Mouse (Mus musculus): Measurements from ENCODE around the gene Nyap1.
A peak's percentile ranks its signal among the peaks of the same experiment; 100 is the strongest.

The Nyap1 gene

DNA sequence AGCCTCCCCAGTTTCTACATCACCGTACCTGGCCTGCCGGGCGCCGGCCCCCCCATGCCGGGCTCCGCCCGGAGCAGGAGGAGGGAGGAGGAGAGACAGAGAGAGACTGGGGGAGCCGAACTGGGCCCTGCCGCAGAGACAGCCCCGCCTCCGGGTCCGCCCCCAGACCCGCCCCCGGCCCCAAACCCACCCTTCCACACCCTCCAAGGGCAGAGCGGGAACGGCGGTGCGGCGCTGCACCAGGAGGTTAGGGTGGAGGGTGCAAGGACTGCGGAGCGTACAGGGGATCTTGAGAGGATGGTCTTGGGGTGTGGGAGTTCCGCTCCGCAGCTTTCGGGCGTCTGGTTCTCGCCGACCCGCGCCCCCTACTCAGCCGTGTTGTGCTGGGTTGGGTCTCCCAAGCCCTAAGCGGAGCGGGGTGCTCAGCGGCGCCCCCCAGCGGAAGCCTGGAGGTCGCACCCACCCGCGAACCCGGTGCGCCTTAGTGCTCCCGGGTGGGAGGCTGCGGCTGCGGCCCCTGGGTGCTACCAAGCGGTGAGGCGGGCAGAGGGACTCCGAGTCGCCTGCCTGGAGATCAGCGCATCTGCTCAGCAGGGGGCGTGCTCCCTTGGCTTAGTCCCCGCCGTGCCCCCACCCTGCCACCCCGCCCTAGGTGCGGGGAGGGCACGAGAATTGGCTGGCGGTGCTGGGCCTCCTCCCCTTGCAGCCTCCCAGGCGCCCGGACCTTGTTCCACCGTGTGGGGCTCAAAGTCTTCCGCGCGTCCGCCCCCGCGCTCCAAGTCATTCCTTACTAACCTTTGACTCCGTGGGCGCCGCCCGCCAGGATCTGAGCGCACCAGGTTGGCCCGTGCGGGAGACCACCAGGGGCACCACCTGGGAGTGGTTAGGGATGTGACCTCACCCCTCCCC is at the start of gene Nyap1:
Nyap1 (minus strand) TSS at position 585 of the 909 bp plus-strand sequence.
- peak; percentile 87 for DNase-seq

DNA sequence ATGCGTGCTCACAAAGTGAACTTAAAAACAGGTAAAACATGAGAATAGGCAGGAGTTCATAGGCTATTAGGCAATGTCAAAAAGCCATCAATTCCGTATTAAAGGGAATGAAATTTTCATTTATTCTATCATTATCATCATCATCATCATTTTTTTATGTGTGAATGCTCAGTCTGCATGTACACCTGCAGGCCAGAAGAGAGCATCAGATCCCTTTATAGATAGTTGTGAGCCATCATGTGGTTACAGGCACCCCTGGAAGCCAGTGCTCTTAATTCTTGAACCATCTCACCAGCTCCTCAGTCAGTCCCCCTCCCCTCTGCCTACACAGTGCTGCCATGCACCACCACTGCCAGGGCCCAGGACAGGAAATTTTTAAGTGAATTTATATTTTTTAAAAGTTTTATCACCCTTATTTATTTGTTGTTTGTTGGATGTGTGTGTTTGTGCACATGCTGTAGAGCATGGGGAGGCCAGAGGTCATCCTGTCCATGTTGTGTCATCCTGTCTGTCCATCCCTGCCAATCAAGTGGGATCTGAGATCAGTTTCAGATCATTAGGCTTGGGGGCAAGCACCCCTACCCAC is 47.6 kb upstream of the Nyap1 start:
- DNase-seq: peak; percentile 59

DNA sequence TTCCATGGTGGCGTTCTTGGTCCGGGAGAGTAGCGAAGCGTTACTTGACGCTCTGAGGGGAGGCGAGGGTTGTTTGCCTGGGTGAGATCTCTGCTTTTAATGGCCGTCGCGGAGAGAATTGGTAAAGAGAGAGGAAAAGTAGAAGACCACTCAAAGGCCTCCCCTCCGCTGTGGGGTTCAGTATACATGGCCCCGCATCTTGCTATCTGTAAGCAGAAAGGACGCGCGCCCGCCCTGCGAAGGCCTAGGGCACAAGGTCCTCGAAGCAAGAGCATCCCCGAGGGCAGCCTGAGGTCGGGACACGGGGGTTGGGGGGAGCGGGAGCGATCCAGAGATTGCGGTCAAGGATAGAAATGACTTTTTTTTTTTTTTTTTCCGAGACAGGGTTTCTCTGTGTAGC is 46.8 kb upstream of the Nyap1 start:
- DNase-seq: peak; percentile 80

DNA sequence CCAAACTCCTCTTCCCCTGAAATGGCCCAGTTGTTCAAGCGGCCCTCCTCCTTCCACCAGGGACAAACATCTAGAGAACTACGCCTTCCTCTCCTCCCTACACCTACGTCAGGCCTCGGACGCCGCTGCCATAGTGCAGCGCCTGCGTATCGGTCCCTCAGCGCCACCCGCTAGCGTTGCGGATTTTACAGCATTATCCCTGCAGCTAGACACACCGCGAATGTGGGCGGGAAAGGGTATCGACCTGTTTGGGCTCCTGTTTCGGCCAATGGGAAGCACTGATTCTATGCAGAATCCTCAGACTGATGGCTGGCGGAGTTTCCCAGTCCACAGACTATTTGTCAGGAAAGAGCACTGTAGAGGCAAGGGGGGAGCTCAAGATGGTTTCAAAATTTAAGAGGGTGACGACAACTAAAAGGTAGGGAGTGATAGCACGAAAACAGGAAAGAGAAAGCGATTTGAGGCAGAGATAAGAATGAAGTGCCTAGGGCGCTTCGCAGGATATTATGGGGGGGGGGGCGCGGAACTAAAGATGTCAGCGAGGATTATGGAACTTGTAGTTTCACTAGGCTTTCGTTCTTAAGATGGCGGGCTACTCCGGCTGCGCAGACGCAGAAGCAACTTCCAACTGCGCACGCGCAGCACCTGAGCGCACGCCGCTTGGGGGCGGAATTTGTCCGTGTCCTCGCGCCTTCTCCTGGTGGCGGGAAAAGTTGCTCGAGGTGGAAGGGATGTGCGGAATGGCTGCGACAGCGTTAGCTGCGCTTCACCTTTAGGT is 45.9 kb upstream of the Nyap1 start, which contains the start of the genes Mepce and Zcwpw1:
Mepce (minus strand) TSS at position 505 of the 778 bp plus-strand sequence.
Zcwpw1 (plus strand) TSS at position 648 of the 778 bp plus-strand sequence.
- DNase-seq: peak; percentile 96

DNA sequence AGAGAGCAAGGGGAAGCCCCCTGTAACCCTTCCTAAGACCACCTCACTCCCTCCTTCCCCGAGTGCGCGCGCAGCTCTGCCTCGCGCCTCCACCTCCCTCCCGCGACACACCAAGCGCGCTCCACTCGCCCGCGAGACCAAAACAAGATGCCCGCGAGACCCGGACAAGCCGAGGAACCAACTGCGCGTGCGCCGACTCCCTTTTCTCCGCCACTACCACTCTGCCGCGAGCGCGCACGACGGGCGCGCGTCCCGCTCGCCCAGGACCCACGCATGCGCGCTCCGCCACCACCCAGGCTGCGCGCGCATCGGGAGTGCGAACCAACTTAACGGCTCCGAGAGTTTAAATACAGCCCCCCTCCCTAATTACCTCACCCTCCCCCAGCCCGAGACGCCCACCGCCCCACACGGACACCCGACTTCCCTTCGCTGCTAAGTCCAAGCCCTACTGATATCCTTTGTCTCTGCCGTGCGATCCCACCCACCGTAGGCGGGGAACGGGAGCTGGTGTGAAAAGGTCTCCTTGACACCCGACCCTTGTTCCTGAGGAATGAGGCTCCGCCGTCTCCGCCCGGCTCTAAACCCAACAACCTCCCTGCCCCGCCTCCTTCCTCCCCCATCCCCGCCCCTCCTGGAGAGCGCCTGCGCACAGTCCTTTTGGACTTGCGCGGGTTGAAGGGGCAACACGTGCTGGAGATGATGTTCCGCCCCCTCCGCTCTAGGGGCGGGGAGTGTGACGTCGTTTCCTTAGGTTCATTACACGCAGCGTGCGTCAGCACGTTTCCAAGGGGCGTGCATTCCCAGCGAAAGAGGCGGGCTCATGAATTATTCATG is 44.9 kb upstream of the Nyap1 start:
- DNase-seq: peak; percentile 100

DNA sequence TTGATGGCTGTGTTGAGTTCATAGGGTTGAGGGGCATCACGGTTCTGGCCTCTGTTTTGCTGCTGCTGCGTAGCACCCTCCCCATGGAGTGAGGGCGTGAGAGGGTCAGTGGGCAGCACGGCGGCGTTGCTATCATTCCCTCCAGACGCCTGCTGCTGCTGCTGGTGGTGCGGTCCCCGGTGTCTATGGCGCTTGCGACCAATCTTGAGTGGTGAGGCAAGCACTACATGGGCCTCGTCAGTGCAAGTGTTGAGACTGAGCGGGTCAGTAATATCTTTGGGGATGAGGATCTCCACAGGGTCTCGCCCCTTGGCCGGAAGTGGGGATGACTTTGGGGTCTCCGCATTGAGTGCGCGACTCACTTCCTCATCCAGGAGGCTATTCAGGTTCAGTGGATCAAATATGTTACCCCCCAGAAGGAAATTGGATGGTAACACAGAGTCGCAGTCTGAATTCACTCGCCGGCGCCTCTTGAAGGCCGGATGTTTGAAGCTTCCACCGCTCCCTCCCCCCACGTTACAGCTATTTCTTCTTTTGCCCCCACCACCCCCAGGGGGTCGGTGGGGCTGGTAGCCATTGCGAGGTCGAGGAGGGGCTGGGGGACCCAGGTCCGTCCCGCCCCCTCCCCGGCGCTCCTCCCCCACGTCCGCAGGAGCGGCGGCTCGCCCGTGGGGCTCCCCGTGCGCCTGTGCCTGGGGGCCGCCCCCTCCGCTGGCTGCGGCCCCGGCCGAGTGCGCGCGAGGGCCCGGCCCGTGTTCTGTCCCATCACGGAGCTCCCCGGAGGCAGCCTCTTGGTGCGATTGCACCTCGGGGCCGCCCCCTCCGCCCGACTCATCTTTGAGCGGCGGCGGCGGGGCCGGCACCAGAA is 44.0 kb upstream of the Nyap1 start:
- DNase-seq: peak; percentile 82

DNA sequence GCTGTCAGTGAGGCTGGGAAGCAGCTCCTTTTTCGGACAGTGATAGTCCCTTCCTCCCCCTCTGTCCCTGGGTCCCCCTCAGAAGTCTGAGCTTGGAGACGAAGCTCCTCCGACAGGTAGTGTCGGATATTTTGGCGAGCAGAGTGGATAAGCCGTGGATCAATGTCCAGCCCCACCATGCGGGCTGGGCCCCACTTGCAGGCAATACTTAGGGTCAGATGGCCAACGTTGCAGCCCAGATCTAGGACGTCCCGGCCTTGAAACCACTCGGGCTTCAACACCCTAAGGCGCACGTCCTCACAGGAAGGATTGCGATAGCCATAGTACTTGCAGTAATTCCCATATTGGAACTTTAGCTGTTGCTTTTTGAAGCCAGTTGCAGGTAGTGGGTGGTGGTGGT is 43.1 kb upstream of the Nyap1 start:
- peak; percentile 67 for DNase-seq

DNA sequence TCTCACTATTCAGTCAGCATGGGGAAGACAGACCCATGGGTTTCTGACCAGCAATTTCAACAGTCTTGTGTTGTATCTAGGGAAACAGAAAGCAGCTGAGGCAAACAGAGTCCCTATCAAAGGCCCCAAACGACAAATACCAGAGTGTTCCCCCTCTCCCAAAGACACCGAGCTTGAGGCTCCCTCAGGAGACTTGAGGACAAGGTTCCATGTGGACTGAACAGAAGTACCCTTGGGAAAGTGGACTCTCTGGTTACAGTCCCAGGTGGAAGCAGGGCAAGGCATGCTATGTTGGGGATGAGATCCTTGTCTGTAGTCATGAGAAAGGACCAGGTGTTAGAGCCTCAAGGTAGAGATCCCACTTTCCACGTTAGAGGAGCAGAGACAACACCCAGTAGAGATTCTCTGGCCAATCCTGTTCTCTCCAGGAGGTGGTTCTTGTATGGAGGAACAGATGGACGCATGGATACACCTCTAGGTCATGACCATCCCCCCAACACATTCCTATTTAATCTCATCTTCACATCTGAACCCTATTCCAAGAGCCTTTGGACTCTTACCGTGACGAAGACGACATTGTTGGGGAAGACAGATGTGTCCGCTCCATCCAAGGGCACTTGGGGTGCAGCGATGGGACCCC is 42.6 kb upstream of the Nyap1 start:
- no peak for DNase-seq

DNA sequence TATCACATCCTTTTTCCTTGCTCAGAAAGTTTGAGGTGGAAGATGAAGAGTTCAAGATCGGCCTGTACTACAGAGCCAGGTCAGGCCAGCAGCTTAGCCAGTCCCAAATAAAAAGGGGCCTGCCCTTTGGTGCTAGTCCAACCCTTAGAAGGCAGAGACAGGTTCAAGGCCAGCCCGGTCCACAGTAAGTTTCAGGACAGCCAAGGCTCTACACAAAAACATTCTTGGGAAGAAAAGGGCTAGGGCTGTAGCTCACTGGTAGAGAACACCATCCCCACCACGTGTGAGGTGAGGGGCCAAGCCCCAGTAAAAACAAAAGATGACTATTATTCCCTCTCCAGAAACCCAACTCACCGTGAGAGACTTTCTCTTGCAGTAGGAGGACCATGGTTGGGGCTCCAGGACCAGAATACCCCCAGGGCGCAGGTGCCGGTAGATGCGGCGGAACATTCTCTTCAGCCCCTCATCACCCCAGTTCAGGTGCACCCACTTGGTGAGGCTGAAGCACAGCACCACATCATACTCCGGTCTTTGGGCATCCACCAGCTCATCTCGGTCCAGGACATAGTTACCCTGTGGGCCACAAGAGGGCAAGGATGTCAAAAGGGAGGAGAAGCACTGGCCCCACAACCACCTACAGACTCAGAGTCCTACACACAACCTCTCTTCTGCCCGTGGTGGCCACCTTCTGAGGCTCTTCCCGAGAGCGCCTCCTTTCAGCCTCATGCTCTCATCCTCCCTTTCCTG is 41.5 kb upstream of the Nyap1 start:
- DNase-seq: peak; percentile 51

DNA sequence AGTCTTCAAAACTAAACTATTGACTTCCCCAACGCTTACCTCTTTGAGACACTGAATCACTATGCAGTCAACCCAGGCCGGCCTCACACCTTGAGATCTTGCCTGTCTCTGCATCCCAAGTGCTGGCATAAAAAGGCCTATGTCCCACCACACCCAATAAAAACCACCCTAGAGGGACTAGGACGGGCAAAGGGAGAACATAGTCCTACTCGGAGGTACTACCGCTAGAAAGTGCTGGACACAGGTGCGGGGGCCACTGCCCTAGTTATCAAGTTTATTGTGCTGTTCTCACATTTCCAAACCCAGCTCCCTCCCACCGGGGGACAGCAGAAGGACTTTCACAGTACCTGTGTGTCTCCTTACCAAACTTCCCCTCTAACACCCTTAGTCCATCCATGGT is 40.3 kb upstream of the Nyap1 start:
- peak; percentile 43 for DNase-seq

DNA sequence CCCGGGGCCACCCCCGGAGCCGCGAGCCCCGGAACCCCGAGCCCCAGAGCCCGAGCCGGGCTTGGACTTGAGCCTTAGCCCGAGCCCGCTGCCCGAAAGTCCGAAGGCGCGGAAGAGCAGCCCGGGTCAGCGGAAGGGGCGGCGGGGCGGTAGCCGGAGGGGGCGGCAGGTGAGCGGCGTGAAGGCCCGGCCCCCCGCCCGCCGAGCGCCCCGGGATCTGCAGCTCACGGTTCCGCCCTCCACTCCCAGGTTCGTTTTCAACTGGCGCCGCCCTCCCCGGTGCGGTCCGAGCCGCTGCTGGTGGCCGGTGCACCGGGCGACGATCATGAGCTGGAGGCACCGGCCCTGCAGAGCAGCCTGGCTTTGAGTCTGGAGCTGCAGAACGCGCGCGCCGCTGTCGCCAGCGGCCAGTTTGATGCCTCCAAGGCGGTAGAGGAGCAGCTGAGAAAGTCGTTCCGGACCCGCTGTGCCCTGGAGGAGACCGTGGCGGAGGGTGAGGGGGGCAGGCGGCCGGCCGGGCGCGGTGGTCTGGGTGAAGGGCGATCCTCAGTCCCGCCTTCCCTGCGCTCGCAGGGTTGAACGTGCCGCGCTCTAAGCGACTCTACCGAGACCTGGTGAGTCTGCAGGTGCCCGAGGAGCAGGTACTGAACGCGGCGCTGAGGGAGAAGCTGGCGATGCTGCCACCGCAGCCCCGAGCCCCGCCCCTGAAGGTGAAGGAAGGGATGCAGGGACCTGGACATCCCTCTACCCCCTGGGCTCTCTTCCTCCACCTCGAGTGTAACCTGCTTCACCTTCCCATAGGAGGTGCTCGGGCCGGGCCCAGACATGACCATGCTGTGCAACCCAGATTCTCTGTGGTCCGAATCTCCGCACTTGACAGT is 37.9 kb upstream of the Nyap1 start:
- DNase-seq: peak; percentile 58

DNA sequence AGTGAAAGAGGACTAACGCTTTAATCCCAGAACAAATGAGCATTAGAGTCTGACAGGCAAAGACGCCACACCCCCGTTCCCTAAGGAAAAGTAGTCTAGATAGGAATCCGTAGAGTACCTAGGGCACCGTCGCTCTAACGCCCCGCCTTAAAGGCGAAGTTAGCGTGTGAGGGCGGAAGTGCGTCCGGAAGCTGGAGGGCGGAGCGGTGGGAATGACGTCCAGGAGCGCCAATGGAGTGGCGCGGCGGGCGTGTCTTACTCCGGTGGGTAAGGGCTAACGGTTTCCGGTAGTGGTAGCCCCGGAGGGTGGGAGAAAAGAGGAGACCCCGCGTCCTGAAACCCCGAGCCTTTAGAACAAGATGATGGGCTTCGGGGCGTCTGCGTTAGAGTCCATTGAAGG is 37.2 kb upstream of the Nyap1 start, which contains the start of gene Ppp1r35:
Ppp1r35 (plus strand) TSS at position 215 of the 400 bp plus-strand sequence.
- DNase-seq: peak; percentile 96

DNA sequence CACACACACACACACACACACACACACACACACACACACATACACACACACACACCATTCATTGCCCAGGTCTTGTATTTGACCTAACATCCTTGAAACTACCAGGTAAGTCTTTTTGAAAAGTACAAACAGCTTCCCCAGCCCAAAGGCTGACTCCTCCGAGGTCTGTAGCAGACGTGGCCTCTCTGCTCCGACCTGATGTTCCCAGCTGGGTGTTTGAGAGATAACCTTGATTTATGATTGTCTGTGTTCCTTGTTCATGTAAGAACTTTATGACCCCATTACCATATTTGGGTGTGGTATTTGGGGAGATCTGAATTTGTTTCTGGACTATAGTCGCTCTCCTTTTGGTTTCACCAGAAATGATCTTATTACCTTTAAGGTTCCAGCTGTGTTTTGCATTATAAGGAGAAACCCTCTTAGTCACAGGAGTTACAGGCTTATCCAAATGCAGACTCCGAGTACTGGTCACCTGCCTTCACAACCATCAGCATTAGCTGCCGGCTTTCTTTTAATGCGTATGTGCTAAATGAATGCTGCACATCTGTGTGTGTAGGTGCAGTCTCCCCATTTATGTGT is 35.9 kb upstream of the Nyap1 start:
- DNase-seq: peak; percentile 44

DNA sequence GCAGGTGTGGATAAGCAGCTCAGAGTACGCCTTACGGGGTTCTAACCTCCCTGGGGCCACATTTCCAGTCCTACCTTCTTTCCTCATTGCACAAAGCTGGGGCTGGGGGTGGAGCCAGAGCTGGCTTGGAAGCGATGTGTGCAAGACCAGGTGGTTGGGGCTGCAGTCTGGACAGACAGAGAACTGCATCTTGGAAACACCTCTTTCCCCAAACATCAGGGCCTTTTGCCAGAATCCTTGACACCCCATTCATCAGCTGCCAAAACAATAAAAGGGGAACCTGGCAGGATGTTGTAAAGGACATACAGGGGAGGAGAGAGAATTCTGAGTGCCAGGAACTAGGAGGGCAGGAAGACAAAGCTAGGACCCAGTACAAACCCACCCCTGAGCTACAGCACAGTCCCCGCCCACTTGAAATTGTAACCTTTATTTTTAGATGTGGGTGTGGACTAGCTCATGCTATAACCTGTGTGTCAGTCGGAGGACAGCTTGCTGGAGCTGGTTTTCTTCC is 35.1 kb upstream of the Nyap1 start:
- DNase-seq: no peak

DNA sequence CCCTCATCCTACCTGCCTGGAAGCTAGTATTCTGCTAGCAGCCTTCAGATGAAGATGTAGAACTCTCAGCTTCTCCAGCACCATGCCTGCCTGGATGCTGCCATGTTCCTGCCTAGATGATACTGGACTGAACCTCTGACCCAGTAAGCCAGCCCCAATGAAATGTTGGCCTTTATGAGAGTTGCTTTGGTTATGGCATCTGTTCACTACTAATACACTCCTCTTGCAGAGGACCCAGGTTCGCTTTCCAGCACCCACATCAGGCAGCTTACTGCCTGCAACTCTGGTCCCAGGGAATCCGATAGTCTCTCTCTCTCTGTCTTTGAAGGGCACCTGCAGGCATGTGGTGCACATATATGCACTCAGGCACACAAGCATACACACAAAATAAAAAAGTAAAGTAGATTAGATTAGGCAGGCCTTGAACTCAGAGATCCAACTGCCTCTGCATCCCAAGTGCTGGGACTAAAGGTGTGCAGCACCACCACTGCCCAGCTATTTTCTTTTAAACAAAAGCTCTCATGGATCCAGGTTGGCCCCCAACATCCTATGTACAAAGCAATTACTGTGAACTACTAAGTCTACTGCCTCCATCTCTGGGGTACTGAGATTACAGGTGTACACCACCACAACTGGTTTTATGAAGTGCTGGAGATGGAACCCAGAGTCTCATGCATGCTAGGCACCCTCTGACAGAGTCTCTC is 34.3 kb upstream of the Nyap1 start:
- DNase-seq: no peak

DNA sequence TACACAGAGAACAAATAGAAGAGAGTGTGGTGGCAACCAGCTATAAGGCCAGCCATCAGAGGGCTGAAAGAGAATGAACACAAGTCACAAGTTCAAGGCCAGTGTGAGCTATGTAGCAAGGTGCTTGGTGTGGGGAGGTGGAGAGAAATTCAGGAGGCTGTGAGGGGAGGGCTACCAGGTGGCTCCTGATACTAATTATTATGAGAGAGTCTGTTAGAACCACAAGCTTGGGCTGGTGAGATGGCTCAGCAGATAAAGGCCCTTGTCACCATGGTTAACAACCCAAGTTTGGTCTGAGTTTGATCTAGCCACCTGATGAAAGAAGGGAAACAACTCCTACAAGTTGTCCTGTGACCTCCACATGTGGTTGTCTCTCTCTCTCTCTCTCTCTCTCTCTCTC is 31.3 kb upstream of the Nyap1 start:
- no peak for DNase-seq

DNA sequence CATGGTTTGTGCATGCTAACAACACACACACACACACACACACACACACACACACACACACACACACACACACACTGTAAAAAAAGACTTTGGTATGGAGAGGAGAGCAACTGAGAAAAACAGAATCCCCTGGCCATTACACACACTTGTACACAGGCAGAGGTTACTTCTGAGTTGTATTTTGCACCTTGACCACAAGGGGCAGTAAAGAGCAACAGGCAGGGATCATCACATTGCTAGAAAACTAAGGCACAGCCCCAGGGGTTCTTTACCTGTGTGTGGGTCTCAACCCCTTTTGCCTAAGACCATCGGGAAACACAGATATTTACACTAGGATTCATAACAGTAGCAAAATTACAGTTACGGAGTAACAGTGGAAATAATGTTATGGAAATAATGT is 29.3 kb upstream of the Nyap1 start:
- no peak for DNase-seq

DNA sequence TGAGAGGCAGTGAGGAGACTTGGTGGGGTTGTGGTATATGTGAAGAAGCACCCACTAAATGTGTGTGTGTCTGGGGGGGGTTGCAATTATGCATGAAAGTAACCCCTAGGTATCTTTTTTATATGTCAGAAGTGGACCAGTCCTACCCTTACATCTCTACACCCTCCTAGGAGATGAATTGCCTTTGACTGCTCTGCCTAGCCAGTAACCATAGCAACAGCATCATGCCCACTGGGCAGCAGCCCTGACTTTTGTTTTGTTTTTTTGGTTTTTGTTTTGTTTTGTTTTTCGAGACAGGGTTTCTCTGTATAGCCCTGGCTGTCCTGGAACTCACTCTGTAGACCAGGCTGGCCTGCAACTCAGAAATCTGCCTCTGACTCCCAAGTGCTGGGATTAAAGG is 27.1 kb upstream of the Nyap1 start:
- no peak for DNase-seq

All from cerebellum, adult 9-10 months (tissue).